Mouse (Mus musculus) heart, postnatal 25 days (tissue): Measurements from ENCODE around the gene A3galt2. TPM values are rescaled to one million over a fixed set of nuclear protein-coding genes. Genes with fewer than 3 reads are reported as not detected.
A peak's percentile ranks its signal among the peaks of the same experiment; 100 is the strongest.

ENCODE experiments used
- DNase-seq: peaks from one replicate; pipeline ENCODE4 v3.0.0; 2022; ENCODE audit warnings: low spot score
- intact Hi-C: fragments of 180-260 bp; cut with DNase I; formaldehyde crosslinking; loops from one replicate; pipeline ENCODE4 v1.15.1; 2025
- total RNA-seq, 2 experiments: library from RNA; stranded (reverse); gene quantifications; 2 replicates each; pipeline ENCODE4 v1.2.3; 2021

The A3galt2 gene
- total RNA-seq, 2 experiments from 2014 or later, result 0.14 TPM; not detected in 1

DNA sequence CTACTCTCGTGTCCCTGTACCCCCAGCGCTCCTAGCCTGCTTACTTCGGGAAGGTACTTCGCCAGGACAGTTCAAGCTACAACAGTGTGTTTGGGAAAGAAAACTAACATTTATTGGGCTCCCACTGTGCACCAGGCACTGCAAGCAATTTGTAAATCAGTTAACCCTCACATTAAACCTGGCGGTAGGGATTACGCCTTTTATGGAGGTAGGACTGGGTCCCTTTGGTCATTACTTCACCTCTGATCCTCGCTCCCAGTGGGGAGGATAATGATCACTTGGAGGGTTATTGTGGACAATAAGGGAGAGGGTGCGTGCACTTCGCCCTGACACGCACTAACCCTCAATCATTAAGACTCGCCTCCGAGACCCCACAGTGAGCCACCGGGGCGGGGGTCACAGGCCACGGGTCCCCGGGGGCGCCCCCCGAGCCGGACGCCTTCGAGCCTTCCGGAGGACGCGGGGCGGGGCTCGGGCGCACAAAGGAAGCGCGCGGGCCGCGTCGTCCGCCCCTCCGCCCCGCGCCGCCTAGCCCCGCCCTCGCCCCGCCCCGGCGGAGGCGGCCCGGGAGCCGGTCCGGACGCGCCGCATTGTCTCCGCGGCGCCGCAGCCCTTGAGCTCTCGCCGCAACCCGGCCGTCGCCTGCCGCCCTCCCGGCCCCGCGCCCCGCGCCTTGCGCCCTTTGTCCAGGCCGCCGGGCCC lies 28.0 kb upstream of the A3galt2 start:
- peak; percentile 79 for DNase-seq
- intact Hi-C loops, result no loop called here

- intact Hi-C loops, result no loop called here
- peak; percentile 56 for DNase-seq
Observed at GRCm38 (mm10) chr4:128727721-128728430, 27.3 kb upstream of the A3galt2 start.

GRCm38 (mm10) chr4:128728431-128728851 lies 26.7 kb upstream of the A3galt2 start:
- no peak for DNase-seq
- intact Hi-C loops, result no loop called here

DNA sequence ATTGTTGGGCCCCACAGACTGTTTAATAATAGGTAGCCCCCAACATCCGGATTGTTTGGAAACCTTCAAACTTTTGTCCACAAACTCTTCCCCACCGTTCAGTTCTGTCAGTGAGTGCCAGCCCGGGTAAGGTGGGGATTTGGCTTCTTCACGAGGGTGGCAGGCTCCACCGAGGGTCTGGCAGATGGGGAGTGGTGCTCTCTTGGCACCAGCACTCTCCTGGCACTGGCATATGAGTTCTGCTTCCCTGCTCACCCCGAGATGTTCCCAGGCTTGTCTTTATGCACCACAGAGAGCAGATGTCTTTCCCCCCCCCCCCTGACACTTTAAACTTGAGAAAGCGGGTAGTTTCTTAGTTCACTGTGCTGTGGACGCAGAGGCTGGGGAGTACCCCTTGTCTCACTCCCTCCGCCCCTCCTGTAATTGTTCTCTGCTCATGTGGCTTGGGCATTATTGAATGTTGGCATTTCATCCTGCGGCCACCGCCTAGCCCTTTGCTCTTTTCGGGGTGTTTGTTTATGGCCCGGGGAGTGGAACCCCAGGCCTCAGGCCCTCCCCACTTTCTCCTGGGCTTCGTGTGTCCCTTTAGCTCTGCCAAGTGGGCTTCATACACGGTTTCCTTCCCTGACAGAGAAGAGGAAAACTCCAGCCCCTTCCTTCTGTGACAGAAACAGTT lies 26.0 kb upstream of the A3galt2 start:
- DNase-seq, result no peak
- intact Hi-C loops, result no loop called here

DNA sequence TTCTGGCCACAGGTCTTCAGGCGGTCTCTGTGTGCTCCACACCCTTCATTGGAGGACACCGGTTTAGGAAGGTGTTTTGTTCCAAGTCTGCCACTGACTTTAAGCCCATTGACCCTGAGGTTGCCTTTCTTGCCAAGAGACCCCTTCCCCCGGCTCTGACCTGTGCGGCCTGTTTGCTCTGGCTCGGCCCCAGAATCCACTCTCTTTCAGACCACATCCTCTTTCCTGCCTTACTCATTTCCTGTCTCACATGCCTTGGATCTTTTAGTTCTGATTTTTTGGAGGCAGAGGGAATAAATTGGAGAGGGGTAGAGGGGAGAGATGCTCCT lies 25.5 kb upstream of the A3galt2 start:
- no peak for DNase-seq
- intact Hi-C loops, result no loop called here

DNA sequence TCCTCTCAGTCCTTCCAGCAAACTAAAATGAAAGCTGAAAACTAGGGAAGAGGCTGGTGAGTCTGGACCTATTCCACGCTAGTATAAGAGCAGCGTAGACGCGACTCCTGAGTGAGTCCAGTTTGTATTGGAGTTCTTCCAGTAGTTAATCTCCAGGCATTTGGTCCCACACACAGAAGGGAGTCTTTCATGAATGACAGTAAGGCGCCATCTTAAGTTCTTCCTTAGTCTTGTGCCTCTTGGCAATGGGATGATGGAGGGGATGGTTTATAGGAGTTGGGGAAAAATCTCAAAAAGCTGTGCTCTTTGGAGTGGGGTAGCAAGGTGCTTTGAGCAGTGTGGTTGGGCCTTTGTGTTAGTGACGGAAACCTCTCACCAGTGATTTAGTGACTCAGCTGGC lies 24.9 kb upstream of the A3galt2 start:
- intact Hi-C loops, result no loop called here
- DNase-seq, result no peak

- no peak for DNase-seq
- intact Hi-C loops, result no loop called here
Observed at GRCm38 (mm10) chr4:128732794-128733193, 22.4 kb upstream of the A3galt2 start.

DNA sequence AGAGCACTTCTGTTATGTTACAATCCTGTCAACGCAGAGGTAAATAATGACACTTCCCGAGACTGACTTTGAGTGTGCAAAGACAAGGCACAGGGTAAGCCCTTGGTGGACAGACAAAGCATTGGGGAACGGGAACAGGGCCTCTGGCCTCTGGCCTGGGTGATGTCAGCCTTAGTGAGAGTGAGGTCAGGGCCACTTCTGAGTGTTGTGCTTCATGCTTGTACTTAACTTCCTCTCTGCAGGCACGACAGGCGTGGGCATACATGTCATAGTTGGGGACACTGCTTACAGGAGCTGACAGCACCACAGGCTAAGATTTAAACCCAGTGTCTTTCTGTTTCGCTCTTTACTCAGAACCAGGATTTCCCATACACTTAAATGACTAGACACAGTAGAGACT lies 21.7 kb upstream of the A3galt2 start:
- intact Hi-C loops, result no loop called here
- no peak for DNase-seq

DNA sequence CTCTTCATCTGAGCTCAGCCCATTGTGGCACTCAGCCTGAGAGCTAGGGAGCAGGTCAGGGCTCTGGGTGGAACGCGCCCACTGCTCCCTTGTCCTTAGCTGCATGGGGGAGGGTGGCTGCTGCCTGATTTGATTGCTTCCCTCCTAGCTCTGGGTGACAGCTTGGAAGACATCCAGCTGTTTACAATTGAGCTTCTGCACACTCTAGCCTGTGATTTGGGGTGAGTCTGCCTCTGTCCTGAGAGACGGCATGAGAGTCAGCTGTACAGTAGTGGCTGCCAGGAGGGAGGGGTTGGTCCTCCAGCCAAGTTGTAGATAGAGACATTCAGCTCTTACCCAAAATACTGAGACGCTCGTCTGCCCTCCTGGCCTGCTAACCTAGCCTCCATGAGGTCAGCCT lies 20.9 kb upstream of the A3galt2 start:
- intact Hi-C loops, result no loop called here

GRCm38 (mm10) chr4:128734721-128735671 lies 20.2 kb upstream of the A3galt2 start:
- intact Hi-C loops, result loop anchor here (5.0 kb wide), 1 partner anchor 37 kb away; no protein-coding TSS in a partner anchor
- no peak for DNase-seq

More for the DNA sequence above, 20.9 kb upstream of the A3galt2 start:
- DNase-seq, result peak; percentile 70

GRCm38 (mm10) chr4:128737137-128737589 lies 18.0 kb upstream of the A3galt2 start:
- intact Hi-C loops, result loop anchor here (5.0 kb wide), 1 partner anchor 35 kb away; no protein-coding TSS in a partner anchor
- DNase-seq, result no peak

- intact Hi-C loops, result loop anchor here (5.0 kb wide), 1 partner anchor 34 kb away; no protein-coding TSS in a partner anchor
- no peak for DNase-seq
Observed at GRCm38 (mm10) chr4:128737825-128738610, 17.1 kb upstream of the A3galt2 start.

GRCm38 (mm10) chr4:128740878-128741277 lies 14.3 kb upstream of the A3galt2 start:
- DNase-seq, result no peak
- intact Hi-C loops, result no loop called here

DNA sequence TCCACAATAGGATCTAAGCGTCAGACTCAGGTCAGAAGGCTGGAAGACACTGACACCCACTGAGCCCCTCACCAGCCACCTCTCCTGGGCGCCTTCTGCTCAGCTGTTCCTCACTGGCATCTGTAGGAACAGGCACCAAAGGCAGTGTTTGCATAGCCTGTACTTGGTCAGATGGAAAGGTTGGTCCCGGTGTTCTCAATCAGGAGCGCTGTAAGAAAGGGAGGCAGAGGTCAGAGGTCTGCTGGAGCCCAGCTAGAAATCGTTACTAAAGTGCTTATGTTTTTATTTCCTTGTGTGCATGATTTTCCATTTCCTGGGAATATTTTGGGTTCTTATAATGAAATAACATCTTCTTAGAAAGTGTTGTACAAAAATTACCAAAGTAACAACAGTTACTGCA lies 13.3 kb upstream of the A3galt2 start:
- intact Hi-C loops, result no loop called here

GRCm38 (mm10) chr4:128742379-128742970 lies 12.7 kb upstream of the A3galt2 start:
- intact Hi-C loops, result no loop called here
- DNase-seq, result no peak

More for the DNA sequence above, 13.3 kb upstream of the A3galt2 start:
- no peak for DNase-seq

DNA sequence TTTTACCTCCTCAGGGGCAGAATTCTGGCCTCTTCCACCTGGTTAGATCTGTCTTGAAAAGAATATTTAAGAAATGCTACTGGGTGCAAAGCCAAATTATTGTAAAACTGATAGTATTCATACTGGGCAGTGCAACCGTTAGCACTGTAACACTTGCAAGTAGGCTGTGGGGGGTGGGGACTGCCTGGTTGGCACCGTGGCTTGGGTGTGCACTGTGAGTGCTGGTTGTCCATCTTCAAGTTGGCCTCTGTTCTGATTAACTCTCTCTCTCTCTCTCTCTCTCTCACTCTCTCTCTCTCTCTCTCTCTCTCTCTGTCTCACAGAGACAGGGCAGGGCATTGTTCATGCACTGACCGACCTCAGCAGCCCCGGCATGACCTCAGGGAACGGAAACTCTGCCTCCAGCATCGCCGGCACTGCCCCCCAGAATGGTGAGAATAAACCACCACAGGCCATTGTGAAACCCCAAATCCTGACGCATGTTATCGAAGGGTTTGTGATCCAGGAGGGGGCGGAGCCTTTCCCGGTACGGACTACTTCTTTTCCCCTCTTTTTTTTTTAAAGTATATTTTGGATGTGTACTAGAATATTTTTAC lies 12.0 kb upstream of the A3galt2 start:
- no peak for DNase-seq
- intact Hi-C loops, result no loop called here

DNA sequence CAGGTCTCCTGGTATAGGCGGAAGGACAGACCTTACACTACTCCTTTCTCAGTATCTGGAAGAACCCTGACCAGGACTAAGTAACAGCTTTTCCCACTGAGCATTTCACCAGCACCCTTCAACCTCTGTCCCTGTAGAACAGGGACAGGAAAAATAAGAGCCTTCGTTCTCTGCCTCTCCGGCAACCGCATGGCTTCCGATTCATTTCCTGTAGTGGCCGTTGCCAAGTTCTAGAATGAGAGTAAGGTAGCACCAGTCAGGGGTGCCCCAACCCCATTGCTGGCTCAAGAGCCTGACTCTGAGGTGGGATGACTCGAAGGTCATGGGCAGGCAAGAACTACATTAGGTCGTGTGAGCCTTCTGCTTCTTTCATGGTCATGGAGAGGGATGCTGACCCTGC lies 10.0 kb upstream of the A3galt2 start:
- intact Hi-C loops, result no loop called here

GRCm38 (mm10) chr4:128747614-128748270 lies 7.4 kb upstream of the A3galt2 start:
- intact Hi-C loops, result no loop called here
- DNase-seq, result no peak

More for the DNA sequence above, 10.0 kb upstream of the A3galt2 start:
- no peak for DNase-seq
